Mouse (Mus musculus) stomach, postnatal 0 days (tissue): Measurements from ENCODE around the gene Pcp4l1.
A peak's percentile ranks its signal among the peaks of the same experiment; 100 is the strongest.

Source experiments
- CTCF ChIP-seq: IDR thresholded peaks from 2 replicates; pipeline ENCODE4 v1.5.1; 2016; ENCODE audit warnings: antibody characterized with exemption, low read depth, mild to moderate bottlenecking, moderate library complexity
- EP300 ChIP-seq: optimal IDR thresholded peaks from 2 replicates; pipeline ENCODE3; 2016; ENCODE audit warnings: antibody characterized with exemption

GRCm38 (mm10) chr1:171164258-171164657 is 31.8 kb downstream of the Pcp4l1 start:
- TF ChIP-seq CTCF (peak; percentile 66), EP300 (no peak)
